Mouse (Mus musculus) neutrophil, adult 5-6 weeks (primary cell): ENCODE measurements around the gene Ankrd52. TPM values are rescaled to one million over a fixed set of nuclear protein-coding genes. Genes with fewer than 3 reads are reported as not detected.

Experiments used
- ATAC-seq: fragments of 151-379, 151-347 bp; 2 replicates; pipeline ENCODE4 v1.8.0; 2017; ENCODE audit warnings: mild to moderate bottlenecking, moderate TSS enrichment; ENCODE audit not compliant: insufficient number of reproducible peaks, poor library complexity, low FRiP score, severe bottlenecking; ENCODE audit errors: extremely low read depth
- total RNA-seq: library from RNA; stranded (forward); fragments of 200-1000 nt; gene quantifications from 2 replicates; pipeline ENCODE4 v1.2.3, GENCODE M21; 2017

The Ankrd52 gene
- total RNA-seq, 1 experiment from 2014 or later = 16.8 TPM

DNA sequence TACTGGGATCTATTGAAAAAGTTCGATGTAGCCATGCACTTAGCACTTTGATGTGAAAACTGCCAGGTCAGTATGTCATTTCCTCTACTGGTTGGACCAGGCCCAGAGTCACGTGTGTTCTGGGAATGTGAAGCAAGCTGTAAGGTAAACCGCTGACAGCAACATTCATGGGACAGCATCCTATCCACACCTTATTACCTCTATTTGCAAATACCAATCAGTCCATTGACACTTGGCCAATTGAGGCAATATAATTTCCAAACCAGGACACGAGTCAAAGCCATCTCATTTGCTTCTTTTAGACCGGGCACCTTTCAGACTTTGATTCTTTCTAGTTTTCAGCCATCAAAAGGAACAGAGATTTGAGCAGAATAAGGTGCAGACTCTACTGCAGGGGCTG, 52.1 kb downstream of the Ankrd52 start:
- ATAC-seq = no peak

DNA sequence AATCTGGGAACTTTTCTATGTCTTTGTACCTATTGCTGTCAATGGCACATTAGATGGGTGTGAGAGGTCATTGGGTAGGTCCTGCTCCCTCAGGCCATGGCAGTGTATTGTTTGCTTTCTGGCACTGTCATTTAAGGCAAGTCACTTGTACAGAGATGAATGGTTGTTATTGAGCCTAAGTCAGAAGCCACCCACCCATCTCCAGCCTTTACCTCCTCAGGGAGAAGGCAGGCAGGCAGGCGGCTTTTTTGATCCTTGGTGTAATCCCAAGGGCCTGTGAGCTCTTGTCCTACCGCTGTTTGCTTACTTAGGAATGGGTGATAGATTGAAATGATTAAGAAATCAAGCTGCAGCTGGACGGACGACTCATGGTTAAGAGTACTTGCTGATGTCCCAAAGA, 52.5 kb downstream of the Ankrd52 start:
- ATAC-seq = no peak

DNA sequence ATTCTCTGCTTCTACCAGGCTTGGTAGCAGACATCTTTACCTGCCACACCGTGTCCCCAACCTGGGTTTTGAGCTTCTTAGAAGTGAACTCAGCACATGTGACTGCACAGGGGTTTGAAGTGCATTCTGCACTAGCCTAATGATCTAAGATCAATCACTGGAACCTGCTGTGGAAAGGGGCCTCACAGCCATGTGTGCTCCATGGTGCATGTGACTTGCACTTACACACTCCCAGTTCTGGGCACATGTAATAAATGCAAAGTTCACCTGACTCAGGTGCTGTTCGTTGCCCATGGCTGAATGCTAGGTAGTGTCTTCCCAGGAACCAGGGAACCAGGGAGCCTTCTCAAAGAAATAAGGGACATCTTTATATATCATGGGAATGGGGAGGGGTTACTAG, 56.5 kb downstream of the Ankrd52 start:
- no peak for ATAC-seq

DNA sequence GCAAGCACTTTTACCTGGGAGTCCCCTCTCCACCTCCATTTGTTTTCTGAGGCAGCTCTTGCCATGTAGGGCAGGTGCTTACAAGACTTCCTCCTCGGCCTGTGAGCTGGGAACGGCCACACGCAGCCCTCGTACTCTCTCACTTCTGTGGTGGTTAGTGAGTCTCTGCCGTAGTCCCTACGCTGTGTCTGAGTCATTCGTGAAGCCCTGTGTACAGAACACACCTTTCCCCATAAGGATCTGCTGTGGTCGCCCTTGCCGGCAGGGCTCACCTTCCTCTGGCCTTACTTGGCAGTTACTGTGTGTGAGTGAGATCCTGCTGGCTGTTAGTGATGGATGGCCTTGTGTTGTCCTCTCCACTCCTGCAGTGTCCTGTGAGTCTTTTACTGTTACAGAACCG, 57.8 kb downstream of the Ankrd52 start:
- peak; percentile 41; the same call in 1 of the 2 replicates for ATAC-seq

DNA sequence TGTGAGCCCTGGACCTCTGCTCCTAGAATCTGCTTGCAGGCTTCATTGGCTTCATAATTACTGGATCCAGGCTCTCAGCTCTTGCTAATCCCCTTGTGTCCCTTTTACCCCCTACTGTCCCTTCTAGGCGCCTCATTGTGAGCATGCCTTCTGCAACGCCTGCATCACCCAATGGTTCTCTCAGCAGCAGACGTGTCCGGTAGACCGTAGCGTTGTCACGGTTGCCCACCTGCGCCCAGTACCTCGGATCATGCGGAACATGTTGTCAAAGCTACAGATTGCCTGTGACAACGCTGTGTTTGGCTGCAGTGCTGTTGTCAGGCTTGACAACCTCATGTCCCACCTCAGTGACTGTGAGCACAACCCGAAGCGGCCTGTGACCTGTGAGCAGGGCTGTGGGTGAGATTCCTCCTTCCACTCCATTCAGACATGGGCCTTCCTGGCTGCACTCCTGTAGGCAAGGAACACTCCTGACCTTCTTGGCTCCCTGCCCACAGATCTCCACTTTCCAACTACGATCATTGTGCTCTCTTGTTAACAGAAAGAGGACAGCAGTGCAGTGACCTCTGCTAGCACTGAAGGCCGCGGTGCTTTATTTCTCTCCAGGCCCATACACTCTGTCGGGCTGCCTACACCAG, 58.4 kb downstream of the Ankrd52 start:
- ATAC-seq = peak; percentile 70

DNA sequence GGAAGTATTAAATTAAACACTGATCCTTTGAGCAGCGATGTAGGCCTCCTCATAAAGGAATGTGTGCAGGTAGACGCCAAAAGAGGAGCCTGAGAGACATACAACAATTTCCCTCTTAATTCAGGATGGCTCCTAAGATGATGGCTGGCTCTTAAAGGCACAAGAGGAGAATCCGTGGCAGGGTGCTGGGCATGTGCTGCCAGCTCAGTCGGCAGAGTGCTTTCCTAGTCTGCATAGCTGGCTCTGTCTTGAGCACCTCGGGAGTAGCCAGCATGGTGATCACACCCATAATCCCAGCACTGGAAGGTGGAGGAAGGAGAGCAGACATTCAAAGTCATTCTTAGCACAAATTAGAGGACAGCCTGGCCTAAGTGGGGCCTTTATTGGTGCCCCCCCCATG, 59.0 kb downstream of the Ankrd52 start:
- no peak for ATAC-seq

DNA sequence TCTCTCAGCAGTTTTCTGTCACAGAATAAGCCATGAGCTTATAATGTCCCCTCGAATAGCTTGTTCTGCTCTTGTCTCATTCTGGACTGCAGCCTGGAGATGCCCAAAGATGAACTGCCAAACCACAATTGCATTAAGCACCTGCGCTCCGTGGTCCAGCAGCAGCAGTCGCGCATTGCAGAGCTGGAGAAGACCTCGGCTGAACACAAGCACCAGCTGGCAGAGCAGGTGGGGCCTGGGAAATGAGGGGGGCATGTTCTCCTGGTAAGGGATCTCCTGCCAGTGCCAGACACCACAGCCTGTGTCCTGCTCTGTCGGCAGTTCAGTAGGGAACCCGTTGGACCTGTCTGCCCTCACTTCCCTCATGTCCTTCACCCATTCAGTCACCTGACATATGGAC, 59.5 kb downstream of the Ankrd52 start:
- ATAC-seq = no peak

DNA sequence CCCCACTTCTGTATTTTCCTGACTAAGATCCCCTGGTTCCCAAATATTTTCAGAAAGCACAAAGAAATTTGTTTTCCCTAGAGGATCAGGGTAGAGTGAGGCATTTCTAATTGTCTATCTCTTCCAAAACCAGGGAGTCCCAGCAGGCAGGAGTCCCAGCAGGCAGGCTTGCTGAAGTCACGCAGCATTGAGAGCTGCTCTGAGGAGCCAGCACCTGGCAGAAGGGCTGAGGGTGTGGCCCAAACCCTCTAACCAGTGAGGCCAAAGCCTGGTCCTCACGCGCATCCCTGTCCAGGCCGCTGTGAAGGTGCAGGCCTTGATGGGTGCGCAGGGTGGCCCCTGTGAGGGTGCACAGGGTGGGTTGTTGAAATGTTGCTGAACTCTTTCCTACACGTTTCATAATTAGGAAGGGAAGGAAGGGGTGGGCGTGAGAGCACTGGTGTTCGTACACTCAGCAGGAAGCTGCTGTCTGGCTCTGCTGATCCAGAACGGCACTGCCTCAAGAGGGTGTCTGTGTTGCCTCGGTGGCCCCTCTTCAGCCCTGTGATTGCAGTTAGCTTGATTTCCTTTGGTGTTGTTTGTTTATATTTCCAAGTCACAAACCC, 61.9 kb downstream of the Ankrd52 start:
- peak; percentile 68 for ATAC-seq

DNA sequence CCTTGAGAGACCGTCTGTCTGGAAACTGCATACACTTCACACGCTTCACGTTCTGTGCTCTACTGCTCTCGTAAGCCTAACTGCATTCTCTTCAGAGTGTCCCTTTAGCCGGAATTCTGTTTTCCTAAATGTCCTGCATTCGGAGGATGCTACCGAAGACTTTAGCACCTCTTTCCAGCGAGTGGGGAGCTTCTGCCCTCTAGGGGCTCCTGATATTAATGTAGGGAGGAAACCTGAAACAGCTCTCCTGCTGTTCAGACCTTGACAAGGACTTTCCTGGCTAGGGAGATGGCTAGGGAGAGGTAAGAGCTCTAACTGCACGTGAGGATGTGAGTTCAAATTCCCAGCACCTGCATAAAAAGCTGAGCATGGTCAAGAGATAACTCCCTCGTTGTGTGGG, 63.5 kb downstream of the Ankrd52 start:
- no peak for ATAC-seq

DNA sequence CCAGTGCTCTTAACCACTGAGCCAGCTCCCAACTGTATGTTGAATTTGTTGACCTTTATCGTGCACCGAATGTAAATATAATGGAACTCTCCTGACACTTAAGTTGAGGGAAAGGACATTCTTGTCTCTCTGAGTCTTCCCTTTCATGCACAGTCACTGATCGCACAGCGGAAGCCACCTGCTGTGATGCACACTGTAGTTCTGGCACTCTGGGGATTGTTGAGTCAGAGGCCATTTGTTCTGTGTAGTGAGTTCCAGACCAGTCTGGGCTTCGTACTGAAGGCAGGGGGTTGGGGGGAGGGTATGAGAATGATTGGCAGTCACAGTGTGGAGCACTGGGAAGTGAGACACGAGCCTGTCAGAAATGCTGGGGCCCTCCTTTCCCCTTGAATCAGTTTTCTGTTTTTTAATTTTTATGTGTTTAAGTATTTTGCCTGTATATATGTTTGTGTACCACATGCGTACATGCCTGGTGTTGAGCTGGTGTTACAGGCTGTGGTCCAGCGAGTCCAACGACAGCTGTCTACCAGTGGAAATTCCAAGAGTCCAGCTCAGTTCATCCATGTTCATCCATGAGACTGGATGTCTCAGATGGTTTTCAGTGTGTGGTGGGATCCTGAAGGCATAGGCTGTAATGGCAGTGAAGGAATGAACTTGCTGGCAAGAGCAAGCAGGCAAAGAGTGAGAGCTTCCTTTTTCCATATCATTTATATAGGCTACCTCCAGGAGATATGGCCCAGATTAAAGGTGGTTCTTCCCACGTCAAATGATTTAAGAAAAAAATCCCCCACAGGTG, 64.6 kb downstream of the Ankrd52 start:
- ATAC-seq = no peak

DNA sequence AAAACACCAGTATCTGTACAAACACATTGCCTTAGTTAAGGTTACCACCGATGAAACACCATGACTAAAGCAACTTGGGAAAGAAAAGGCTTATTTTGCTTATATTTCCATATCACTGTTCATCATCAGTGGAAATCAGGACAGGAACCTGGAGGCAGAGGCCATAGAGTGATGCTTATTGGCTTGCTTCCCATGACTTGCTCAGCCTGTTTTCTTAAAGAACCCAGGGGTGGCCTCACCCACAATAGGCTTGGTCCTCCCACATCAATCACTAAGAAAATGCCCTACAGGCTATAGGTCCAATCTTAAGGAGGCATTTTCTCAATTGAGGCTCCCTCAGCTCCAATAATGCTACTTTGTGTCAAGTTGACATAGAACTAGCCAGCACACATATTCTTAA, 65.8 kb downstream of the Ankrd52 start:
- no peak for ATAC-seq

DNA sequence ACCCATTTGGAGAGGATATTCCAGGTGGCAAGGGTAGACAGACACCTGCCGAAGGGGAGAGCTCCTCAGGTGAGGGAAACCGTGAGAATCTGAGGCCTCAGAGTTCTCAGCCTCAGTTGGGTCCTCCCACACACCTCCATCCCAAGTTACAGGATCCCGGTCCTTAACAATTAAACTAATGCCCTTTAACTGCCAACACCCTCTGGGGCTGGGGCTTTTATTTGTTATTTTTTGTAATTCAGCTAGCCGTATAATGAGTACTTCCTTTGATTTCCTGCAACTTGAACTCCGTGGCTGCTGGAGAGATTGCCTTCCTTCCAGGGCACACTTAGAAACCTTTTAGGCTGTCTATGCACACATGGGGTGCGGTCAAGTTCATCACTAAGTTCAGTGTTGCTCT, 67.4 kb downstream of the Ankrd52 start:
- no peak for ATAC-seq

DNA sequence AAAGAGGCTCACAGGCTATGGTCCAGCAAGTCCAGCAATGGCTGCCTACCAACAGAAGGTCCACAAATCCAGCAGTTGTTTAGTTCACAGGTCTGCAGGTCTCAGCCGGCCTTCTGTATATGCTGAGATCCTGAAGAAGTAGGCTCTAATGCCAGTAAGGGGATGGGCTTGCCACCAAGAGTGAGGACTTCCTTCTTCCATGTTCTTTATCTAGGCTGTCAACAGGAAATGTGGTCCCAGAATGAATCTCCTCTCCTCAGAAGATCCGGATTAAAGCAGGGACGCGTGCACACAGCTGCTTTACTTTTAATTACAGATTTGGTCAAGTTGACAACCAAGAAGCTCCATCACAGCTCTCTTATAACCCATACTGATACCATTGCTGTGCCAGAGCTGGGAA, 68.5 kb downstream of the Ankrd52 start:
- no peak for ATAC-seq

DNA sequence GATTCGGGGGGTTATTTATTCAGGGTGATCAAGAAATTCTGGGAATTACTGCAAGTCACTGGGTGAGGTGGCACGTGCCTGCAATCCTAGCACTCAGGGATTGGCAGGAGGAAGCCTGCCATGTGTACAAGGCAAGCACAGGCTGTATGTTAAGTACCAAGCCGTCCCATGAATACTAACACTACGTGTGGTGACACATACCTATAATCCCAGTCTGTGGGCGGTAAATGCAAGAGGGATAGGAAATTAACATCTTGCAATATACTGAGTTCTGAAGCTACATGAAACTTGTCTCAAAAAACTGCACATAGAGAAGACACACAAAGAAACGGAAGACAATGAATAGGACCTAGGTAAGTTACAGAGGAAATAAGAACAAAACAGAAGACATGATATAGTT, 74.1 kb downstream of the Ankrd52 start:
- no peak for ATAC-seq

DNA sequence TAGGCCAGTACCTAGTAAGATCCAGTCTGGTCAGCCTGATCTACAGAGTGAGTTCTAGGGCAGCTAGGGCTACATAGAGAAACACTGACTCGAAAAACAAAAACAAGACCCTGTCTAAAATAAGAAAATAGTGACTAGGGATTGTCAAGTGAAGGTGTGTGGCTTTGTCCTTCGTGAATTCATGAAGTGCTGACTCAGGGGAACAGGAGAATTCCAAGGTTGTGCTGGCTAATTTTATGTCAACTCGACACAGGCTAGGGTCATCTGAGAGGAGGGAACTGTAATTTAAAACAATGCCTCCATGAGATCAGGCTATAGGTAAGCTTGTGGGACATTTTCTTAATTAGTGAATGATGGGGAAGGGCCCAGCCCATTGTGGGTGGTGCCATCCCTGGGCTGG, 77.6 kb downstream of the Ankrd52 start:
- ATAC-seq = no peak

DNA sequence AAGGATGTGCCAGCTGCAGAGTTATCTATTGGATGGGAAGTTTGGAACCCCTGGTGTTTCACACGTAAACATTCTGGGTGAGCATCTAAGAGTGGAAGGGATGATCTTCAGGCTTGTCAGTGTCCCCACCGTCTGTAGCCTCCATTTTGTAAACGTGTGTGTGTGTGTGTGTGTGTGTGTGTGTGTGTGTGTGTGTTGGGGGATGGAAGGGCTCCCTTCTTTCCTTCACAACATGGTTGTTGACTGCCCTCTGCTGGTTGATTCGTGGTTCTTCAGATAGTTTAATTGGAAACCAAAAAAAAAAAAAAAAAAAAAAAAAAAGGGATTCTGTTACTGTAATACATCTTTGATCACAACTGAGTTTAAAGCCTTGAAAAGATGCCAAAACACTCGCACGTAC, 78.4 kb downstream of the Ankrd52 start:
- ATAC-seq = peak; percentile 62

DNA sequence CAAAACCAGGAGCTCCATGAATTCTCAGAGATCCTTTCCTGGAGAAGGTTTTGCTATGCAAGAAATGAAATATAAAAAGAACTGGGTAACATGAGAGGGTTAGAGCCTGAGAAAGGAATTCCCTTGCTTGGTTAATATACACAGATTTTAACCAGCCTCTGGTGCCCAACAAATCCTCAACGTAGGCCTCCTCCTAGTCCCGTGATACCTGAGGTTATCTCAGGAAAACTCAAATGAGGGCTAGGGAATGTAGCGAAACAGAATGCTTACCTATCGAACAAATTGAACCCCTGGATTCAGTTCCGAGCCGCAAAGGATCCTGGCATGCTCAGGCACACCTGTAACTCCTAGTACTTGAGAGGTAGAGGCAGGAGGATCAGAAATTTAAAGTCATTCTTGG, 80.8 kb downstream of the Ankrd52 start:
- ATAC-seq = no peak
